Mouse (Mus musculus): ENCODE results near the gene Stat2. TPM values are rescaled to one million over a fixed set of nuclear protein-coding genes. Genes with fewer than 3 reads are reported as not detected.
"Not testable (repeated sequence)": the region's sequence is repeated elsewhere in the genome, so short reads cannot be mapped to it uniquely, and the experiment has no call there.

Stat2 gene
- polyA plus RNA-seq, 1 experiment from 2014 or later, result 17.1 TPM

DNA sequence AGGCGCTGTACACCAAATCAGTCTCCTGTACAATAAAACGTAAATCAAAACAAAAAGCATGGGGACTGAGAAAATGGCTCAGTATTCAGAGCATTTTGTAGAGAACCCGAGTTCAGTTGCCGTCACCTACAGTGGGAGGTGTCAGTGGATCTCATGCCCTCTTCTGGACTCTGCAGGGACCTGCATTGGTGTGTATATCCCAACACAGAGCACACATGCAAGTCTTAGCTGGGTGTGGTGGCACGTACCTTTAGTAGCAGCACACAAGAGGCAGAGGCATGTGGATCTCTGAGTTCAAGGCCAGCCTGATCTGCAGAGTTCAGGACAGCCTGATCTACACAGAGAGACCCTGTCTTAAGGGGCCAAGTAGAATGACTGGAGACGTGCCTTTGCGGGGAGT, 39.3 kb downstream of the Stat2 start:
- ATAC-seq (replicated peaks), result no peak
- Histone ChIP-seq H3K27me3 (no peaks in the 10 kb centered on the region), H3K4me1 (peaks cover 10% of the 10 kb centered on the region), H3K9ac (replicated peaks) (no peak overlapping the region), H3K27ac (replicated peaks) (0 out of 2 replicates have a peak overlapping the region, but pooled peaks have one; percentile 6), H3K36me3 (peaks cover 38% of the 10 kb centered on the region), H3K9me3 (no peaks in the 10 kb centered on the region), H3K4me3 (no peak overlapping the region), H3K4me2 (replicated peaks) (no peak overlapping the region)
- 91% methylated on average over 7 of the region's 7 CpGs for WGBS

DNA sequence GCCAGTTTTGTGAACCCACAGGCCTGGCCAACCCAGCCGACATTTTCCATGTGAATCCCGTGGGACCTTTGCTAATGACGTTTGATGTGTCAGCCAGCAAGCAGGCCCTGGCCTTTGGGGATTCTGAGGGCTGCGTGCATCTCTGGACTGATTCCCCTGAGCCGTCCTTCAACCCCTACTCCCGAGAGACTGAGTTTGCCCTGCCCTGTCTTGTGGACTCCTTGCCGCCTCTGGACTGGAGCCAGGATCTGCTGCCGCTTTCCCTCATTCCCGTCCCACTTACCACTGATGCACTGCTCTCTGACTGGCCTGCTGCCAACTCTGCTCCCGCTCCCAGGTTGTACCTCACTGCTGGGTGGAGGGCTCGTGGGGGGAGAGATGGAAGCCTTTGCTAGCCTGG, 39.8 kb downstream of the Stat2 start:
- no peak overlapping the region for H3K9ac ChIP-seq (replicated peaks)
- H3K9me3 ChIP-seq, result no peaks in the 10 kb centered on the region
- no peak overlapping the region for H3K4me3 ChIP-seq
- H3K36me3 ChIP-seq, result peaks cover 43% of the 10 kb centered on the region
- no peak for ATAC-seq (replicated peaks)
- H3K4me1 ChIP-seq, result peaks cover 9% of the 10 kb centered on the region
- H3K27me3 ChIP-seq, result no peaks in the 10 kb centered on the region
- WGBS, result 45% methylated on average over 11 of the region's 11 CpGs
- 0 out of 2 replicates have a peak overlapping the region, but pooled peaks have one; percentile 6 for H3K27ac ChIP-seq (replicated peaks)
- H3K4me2 ChIP-seq (replicated peaks), result no peak overlapping the region

DNA sequence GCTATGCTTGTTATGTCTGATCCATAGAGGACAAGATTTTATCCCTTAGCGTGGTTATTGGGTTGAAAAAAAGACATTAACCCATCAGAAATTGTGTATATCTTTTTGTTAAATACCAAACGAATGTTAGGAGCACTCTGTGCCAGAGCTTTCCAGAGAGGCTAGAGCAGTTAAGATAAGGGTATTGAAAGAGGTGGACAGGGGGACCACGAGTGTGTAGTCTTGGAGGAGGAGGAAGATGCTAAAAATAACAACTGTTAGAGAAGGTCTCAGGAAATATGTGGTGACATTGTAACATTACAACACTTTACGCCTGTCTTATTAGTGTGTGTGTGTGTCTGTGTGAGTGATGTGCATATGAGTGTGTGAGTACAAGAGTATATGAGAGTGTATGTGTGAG, 40.5 kb downstream of the Stat2 start:
- no peak for ATAC-seq (replicated peaks)
- Histone ChIP-seq H3K4me3 (no peak overlapping the region), H3K4me2 (replicated peaks) (no peak overlapping the region), H3K9ac (replicated peaks) (no peak overlapping the region), H3K36me3 (peaks cover 49% of the 10 kb centered on the region), H3K27me3 (no peaks in the 10 kb centered on the region), H3K27ac (replicated peaks) (no peak overlapping the region), H3K9me3 (no peaks in the 10 kb centered on the region), H3K4me1 (peaks cover 9% of the 10 kb centered on the region)
- 90% methylated on average over 4 of the region's 4 CpGs for WGBS

GRCm38 (mm10) chr10:128315578-128315977, 45.2 kb downstream of the Stat2 start:
- H3K9me3 ChIP-seq, result no peaks in the 10 kb centered on the region
- H3K27me3 ChIP-seq, result no peaks in the 10 kb centered on the region
- H3K27ac ChIP-seq (replicated peaks), result no peak overlapping the region
- peaks cover under 1% of the 10 kb centered on the region; the same call in 1 of the 2 replicates for H3K4me1 ChIP-seq
- no peak overlapping the region for H3K4me3 ChIP-seq
- no peak for ATAC-seq (replicated peaks)
- H3K4me2 ChIP-seq (replicated peaks), result no peak overlapping the region
- no peak overlapping the region for H3K9ac ChIP-seq (replicated peaks)
- 96% methylated on average over 8 of the region's 8 CpGs for WGBS
- peaks cover 68% of the 10 kb centered on the region for H3K36me3 ChIP-seq

- ATAC-seq (replicated peaks), result 0 out of 2 replicates have a peak, but pooled peaks have one; percentile 8
These were observed 51.3 kb downstream of the Stat2 start for GRCm38 (mm10) chr10:128321641-128322040.

GRCm38 (mm10) chr10:128322141-128323108, 52.1 kb downstream of the Stat2 start, which contains the start of gene Cnpy2:
Gene Cnpy2 (plus strand): TSS chr10:128322459.
- Histone ChIP-seq H3K27ac (replicated peaks) (peak within 1 kb of the TSS; percentile 97), H3K27me3 (no peaks in the 10 kb centered on the region), H3K4me2 (replicated peaks) (peak within 1 kb of the TSS; percentile 75), H3K4me1 (peaks cover 21% of the 10 kb centered on the region), H3K9ac (replicated peaks) (peak within 1 kb of the TSS; percentile 97), H3K4me3 (peak within 1 kb of the TSS; percentile 87), H3K9me3 (no peaks in the 10 kb centered on the region), H3K36me3 (peaks cover 51% of the 10 kb centered on the region)
- ATAC-seq (replicated peaks), result peak; percentile 96
- under 1% methylated on average over 40 of the region's 40 CpGs for WGBS

More at GRCm38 (mm10) chr10:128321641-128322040, 51.3 kb downstream of the Stat2 start:
- Histone ChIP-seq H3K4me1 (peaks cover 21% of the 10 kb centered on the region), H3K4me3 (peak overlapping the region; percentile 87), H3K36me3 (peaks cover 48% of the 10 kb centered on the region), H3K9me3 (no peaks in the 10 kb centered on the region), H3K27ac (replicated peaks) (peak overlapping the region; percentile 97), H3K27me3 (no peaks in the 10 kb centered on the region), H3K9ac (replicated peaks) (peak overlapping the region; percentile 36), H3K4me2 (replicated peaks) (peak overlapping the region; percentile 75)
- 58% methylated on average over 12 of the region's 12 CpGs for WGBS

- H3K4me1 ChIP-seq, result peaks cover 21% of the 10 kb centered on the region
- no peaks in the 10 kb centered on the region for H3K9me3 ChIP-seq
- peak overlapping the region; percentile 97 for H3K9ac ChIP-seq (replicated peaks)
- peak overlapping the region; percentile 97; the same call in 1 of the 2 replicates for H3K27ac ChIP-seq (replicated peaks)
- peaks cover 49% of the 10 kb centered on the region for H3K36me3 ChIP-seq
- 85% methylated on average over 8 of the region's 8 CpGs for WGBS
- peak overlapping the region; percentile 87 for H3K4me3 ChIP-seq
- no peak for ATAC-seq (replicated peaks)
- no peaks in the 10 kb centered on the region for H3K27me3 ChIP-seq
- peak overlapping the region; percentile 75 for H3K4me2 ChIP-seq (replicated peaks)
These were observed 53.2 kb downstream of the Stat2 start for GRCm38 (mm10) chr10:128323516-128323915.

DNA sequence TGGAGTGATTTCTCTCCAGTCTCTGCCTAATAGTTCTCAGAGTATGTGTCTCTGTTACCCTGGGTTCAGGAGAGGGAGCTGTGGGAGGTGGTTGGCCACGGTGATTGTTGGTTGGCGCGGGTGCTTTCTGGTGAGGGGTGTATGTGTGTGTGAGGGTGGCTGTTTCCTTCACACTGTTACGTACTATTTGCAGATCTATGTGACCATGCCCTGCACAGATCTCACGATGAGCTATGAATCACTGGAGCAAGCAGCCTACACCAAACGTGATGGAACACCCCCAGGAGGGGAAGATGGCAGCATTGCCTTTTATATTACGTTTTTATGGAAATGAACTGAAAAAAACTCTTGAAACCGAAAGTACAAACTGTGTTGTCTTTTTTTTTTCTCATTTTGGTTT, 56.5 kb downstream of the Stat2 start:
- Histone ChIP-seq H3K4me2 (replicated peaks) (no peak overlapping the region), H3K9me3 (no peaks in the 10 kb centered on the region), H3K4me1 (peaks cover 16% of the 10 kb centered on the region), H3K27me3 (no peaks in the 10 kb centered on the region), H3K4me3 (no peak overlapping the region), H3K9ac (replicated peaks) (no peak overlapping the region), H3K27ac (replicated peaks) (no peak overlapping the region), H3K36me3 (peaks cover 34% of the 10 kb centered on the region)
- ATAC-seq (replicated peaks), result no peak
- WGBS, result 93% methylated on average over 8 of the region's 8 CpGs

DNA sequence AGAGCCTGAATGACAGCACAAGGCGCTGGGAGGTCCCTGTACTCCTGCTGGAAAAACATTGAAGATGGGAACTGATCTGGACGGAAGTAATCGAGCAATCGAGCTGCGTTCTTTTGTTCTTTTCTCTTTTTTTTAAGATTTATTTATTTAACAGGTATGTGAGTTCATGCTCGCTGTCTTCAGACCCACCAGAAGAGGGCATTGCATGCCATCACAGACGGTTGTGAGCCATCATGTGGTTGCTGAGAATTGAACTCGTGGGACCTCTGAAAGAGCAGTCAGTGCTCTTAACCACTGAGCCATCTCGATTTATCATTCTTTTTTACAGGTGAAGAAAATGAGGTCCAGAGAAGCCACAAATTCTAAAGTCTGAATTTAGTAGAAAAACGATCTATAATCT, 57.3 kb downstream of the Stat2 start:
- Histone ChIP-seq H3K9ac (replicated peaks) (no peak overlapping the region), H3K27me3 (no peaks in the 10 kb centered on the region), H3K4me3 (no peak overlapping the region), H3K4me2 (replicated peaks) (no peak overlapping the region), H3K36me3 (peaks cover 34% of the 10 kb centered on the region), H3K27ac (replicated peaks) (no peak overlapping the region), H3K4me1 (peaks cover 16% of the 10 kb centered on the region), H3K9me3 (no peaks in the 10 kb centered on the region)
- 85% methylated on average over 10 of the region's 10 CpGs for WGBS
- no peak for ATAC-seq (replicated peaks)

- not testable (repeated sequence) for H3K4me1 ChIP-seq; H3K9ac ChIP-seq (replicated peaks); ATAC-seq (replicated peaks); H3K9me3 ChIP-seq; H3K4me3 ChIP-seq; H3K4me2 ChIP-seq (replicated peaks); H3K27me3 ChIP-seq; H3K27ac ChIP-seq (replicated peaks)
- WGBS, result 77% methylated on average over 6 of the region's 6 CpGs
- peaks cover 14% of the 10 kb centered on the region for H3K36me3 ChIP-seq
These were observed 62.2 kb downstream of the Stat2 start for GRCm38 (mm10) chr10:128332358-128333249.

- no peaks in the 10 kb centered on the region for H3K27me3 ChIP-seq
- peaks cover 21% of the 10 kb centered on the region for H3K4me1 ChIP-seq
- no peaks in the 10 kb centered on the region for H3K9me3 ChIP-seq
- 5% methylated on average over 4 of the region's 4 CpGs for WGBS
- no peak overlapping the region for H3K27ac ChIP-seq (replicated peaks)
- no peaks in the 10 kb centered on the region for H3K36me3 ChIP-seq
- H3K9ac ChIP-seq (replicated peaks), result no peak overlapping the region
- H3K4me3 ChIP-seq, result no peak overlapping the region
- no peak for ATAC-seq (replicated peaks)
- no peak overlapping the region for H3K4me2 ChIP-seq (replicated peaks)
These were observed 65.2 kb downstream of the Stat2 start for GRCm38 (mm10) chr10:128335582-128335981.

Measured in forebrain, embryonic 15.5 days (tissue).